ENCODE assay signal across 8 mouse cellular contexts in genomic region chr8:124284333-124284711, GRCm38 (mm10). TPM values are rescaled to one million over a fixed set of nuclear protein-coding genes. Genes with fewer than 3 reads are reported as not detected.
DNase-seq lines count a peak whose midpoint lies in the region; ATAC-seq and TF ChIP-seq lines count a peak whose summit lies in the region.

No protein-coding gene starts in this region.

- H3ac ChIP-seq in myocyte (ENCODE audit: control insufficient read depth, insufficient read length), result no peak overlapping the region

- intact Hi-C loops in gastrocnemius, adult 2 months (cut with DNase I), result loop anchor here (2.0 to 5.0 kb wide), 2 partner anchors 34 to 52 kb away; partner anchors contain the start of gene Galnt2
- intact Hi-C loops in gastrocnemius, postnatal 36 days (cut with DNase I), result no loop called here
- intact Hi-C loops in left cerebral cortex, postnatal 4 days (cut with DNase I), result no loop called here

- H3K27me3 ChIP-seq in embryonic facial prominence, embryonic 10.5 days (replicated peaks; ENCODE audit: low read depth, poor library complexity, severe bottlenecking), result no peaks in the 10 kb centered on the region
- no peaks in the 10 kb centered on the region for H3K27me3 ChIP-seq in hindbrain, embryonic 10.5 days (ENCODE audit: insufficient read depth, poor library complexity, severe bottlenecking)
- H3K27me3 ChIP-seq in myocyte (ENCODE audit: control insufficient read depth, insufficient read depth, insufficient read length), result no peaks in the 10 kb centered on the region

- H3K4me1 ChIP-seq in embryonic facial prominence, embryonic 10.5 days, result peaks cover 69% of the 10 kb centered on the region
- peaks cover 86% of the 10 kb centered on the region for H3K4me1 ChIP-seq in hindbrain, embryonic 10.5 days (replicated peaks)

- ATAC-seq in monocyte, adult 5-6 weeks (replicated peaks; ENCODE audit: insufficient number of reproducible peaks, low FRiP score, low TSS enrichment, poor library complexity, severe bottlenecking), result no peak

- TF ChIP-seq CTCF in gastrocnemius, adult 2 months (IDR thresholded peaks at IDR 0.05), result no peak

- peaks cover 37% of the 10 kb centered on the region for H3K79me2 ChIP-seq in myocyte (ENCODE audit: control insufficient read depth, insufficient read depth)

- no peaks in the 10 kb centered on the region for H3K9me3 ChIP-seq in embryonic facial prominence, embryonic 10.5 days
- H3K9me3 ChIP-seq in hindbrain, embryonic 10.5 days, result no peaks in the 10 kb centered on the region

- peak overlapping the region; percentile 50 for H3K4me3 ChIP-seq in gastrocnemius, adult 2 months
- no peak overlapping the region; the same call in 1 of the 2 replicates for H3K4me3 ChIP-seq in embryonic facial prominence, embryonic 10.5 days
- peak overlapping the region; percentile 9; the same call in 1 of the 2 replicates for H3K4me3 ChIP-seq in hindbrain, embryonic 10.5 days
- H3K4me3 ChIP-seq in myocyte, result no peak overlapping the region

- H3K36me3 ChIP-seq in embryonic facial prominence, embryonic 10.5 days (replicated peaks), result no peaks in the 10 kb centered on the region
- no peaks in the 10 kb centered on the region for H3K36me3 ChIP-seq in hindbrain, embryonic 10.5 days
- no peaks in the 10 kb centered on the region for H3K36me3 ChIP-seq in myocyte (ENCODE audit: control insufficient read depth, insufficient read depth)

- H3K27ac ChIP-seq in gastrocnemius, adult 2 months, result peak overlapping the region; percentile 89
- peak overlapping the region; percentile 87 for H3K27ac ChIP-seq in embryonic facial prominence, embryonic 10.5 days (replicated peaks)
- peak overlapping the region; percentile 95 for H3K27ac ChIP-seq in hindbrain, embryonic 10.5 days

- H3K4me2 ChIP-seq in myocyte (ENCODE audit: low read depth), result peak overlapping the region; percentile 66

- TF ChIP-seq POLR2A in myocyte (IDR thresholded peaks at IDR 0.05; ENCODE audit: insufficient read length, low read depth), result no peak

- 8% methylated on average over 6 of the region's 6 CpGs for WGBS in embryonic facial prominence, embryonic 10.5 days
- WGBS in hindbrain, embryonic 10.5 days, result 11% methylated on average over 6 of the region's 6 CpGs

- peak; percentile 53 for DNase-seq in gastrocnemius, adult 2 months
- no peak for DNase-seq in gastrocnemius, postnatal 36 days
- peak; percentile 67 for DNase-seq in embryonic facial prominence, embryonic 10.5 days (ENCODE audit: low spot score)
- DNase-seq in hindbrain, embryonic 10.5 days (ENCODE audit: low spot score), result peak; percentile 84
- DNase-seq in cerebellum, postnatal 10 days, result no peak
- no peak for DNase-seq in left cerebral cortex, postnatal 4 days

TF ChIP-seq in myocyte, 11 proteins besides CTCF, POLR2A, EP300 and RAD21:
- peak in 1 of 3 experiments; percentile 61 for TF ChIP-seq MYOG (IDR thresholded peaks at IDR 0.05; ENCODE audit: control insufficient read depth in 1 of 3, insufficient read depth in 1 of 3, insufficient read length in 2 of 3, low read depth in 2 of 3)
- TF ChIP-seq E2F4 (IDR thresholded peaks at IDR 0.05; ENCODE audit: insufficient read depth), result no peak
TF ChIP-seq in myocyte: peak in this region for 1.

RNA-seq across cellular contexts. Expression of gene Galnt2, which starts 53.1 kb away (rescaled TPM):
- total RNA-seq in gastrocnemius, adult 2 months (2021), result 10 to 100 TPM; 35.6 to 37.2 TPM
- 10 to 100 TPM; 32.5 to 35.6 TPM for total RNA-seq in gastrocnemius, postnatal 36 days (2021)
- 34.8 and 42.2 TPM in 2 replicates for polyA plus RNA-seq in embryonic facial prominence, embryonic 10.5 days (2016; fragmentation: Nextera tagmentation; extraction: Ambion mirVana)
- polyA plus RNA-seq in hindbrain, embryonic 10.5 days (2016; fragmentation: Nextera tagmentation; extraction: Ambion mirVana), result 42.2 and 56.0 TPM in 2 replicates
- polyA plus RNA-seq in myocyte (2012; fragmentation: generic; extraction: Trizol), result 59.4 TPM
- total RNA-seq in monocyte, adult 5-6 weeks (2017), result 39.5 to 77.2 TPM (median 42.9 TPM) in 3 replicates
- 100 to 1,000 TPM in 1 of 2 experiments, 10 to 100 TPM in 1; 91.8 to 106 TPM for total RNA-seq in left cerebral cortex, postnatal 4 days (2021)

Comparison
In these comparisons a context has a peak if more than half of its experiments do, and no peak if none do; other contexts are left out.
1. DNase-seq: peak in gastrocnemius, adult 2 months (single experiment), embryonic facial prominence, embryonic 10.5 days (single experiment) and hindbrain, embryonic 10.5 days (single experiment); none in gastrocnemius, postnatal 36 days (0 of 2), cerebellum, postnatal 10 days (0 of 2) and left cerebral cortex, postnatal 4 days (single experiment).
2. H3K4me3 ChIP-seq: peak in gastrocnemius, adult 2 months (single experiment) and hindbrain, embryonic 10.5 days (single experiment); none in embryonic facial prominence, embryonic 10.5 days (single experiment) and myocyte (single experiment).
3. Peak in every context shown above with its lines, with median percentiles within 50 percentile points of each other: H3K27ac ChIP-seq.